Mouse (Mus musculus) heart, adult 9 months (tissue): Measurements from ENCODE around the gene Bicdl2.

Experiments used
- DNase-seq, 2 experiments: peaks; one replicate each; pipeline ENCODE4 v3.0.0; 2022; ENCODE audit warnings: low spot score in 2 of 2

Gene Bicdl2

GRCm38 (mm10) chr17:23717003-23717402, 56.7 kb downstream of the Bicdl2 start:
- no peak for DNase-seq
